Mouse (Mus musculus) frontal cortex, postnatal 36 days (tissue): ENCODE data around the gene Tfap2d.

Source experiments
- DNase-seq, 2 experiments: peaks; one replicate each; pipeline ENCODE4 v3.0.0; 2022; ENCODE audit warnings: low spot score in 2 of 2

Tfap2d gene

DNA sequence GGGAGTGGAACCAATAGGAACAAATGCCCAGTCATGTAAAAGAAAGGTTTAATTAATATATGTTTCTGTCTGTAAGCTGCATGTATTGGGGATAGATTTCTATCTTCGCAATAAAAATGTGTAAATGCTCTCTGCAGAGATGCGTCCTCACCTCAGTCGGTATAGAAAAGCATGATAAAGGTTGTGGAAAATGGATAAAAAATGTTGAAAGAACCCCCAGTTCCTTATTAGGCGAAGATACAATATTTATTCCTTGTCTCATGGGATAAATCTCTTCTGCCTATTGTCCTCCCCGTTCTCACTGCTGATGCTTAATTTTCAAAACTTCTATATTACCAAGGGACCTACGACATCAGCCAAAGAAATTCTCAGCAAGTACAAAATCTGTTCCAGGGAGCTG, at the start of gene Tfap2d:
TSS of gene Tfap2d (plus strand) at position 392 of the 400 bp plus-strand sequence.
- DNase-seq = no peak

DNA sequence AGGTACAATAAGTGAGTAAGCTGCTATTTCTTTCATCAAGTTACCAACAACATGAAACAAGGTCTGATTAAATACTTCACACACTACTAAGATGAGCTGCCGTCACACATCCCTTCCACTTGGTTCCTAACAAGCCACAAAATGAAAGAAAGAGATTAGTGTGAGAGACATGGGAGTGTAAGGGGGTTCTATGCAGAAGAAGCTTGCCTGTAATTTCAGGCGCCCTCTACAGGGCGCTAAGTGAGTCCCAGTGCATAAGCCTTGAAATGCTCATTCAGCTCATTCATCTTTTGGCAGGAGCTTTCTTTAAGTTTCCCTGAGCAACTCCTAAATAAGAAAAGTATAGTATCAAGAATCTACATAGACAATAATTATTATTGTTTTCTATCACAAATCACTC, 46.5 kb upstream of the Tfap2d start:
- no peak for DNase-seq

DNA sequence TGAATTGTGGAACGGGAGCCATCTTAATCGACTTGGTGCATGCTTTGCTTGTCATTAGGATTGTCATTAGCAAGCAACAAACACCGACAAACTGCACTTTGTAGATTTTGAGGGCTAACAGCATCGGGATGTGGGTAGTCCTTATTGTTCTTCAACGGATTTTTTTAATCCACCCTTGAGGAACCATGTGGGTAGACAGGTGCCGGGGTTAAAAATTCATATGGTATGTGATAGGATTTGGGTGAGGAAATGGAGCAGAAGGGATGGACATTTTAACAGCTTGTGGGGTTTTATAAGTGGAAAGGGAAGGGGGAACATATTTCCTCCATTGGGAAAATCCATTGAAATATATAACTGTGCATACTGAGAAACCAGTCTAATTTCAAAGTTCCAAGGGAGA, 46.0 kb upstream of the Tfap2d start:
- no peak for DNase-seq

DNA sequence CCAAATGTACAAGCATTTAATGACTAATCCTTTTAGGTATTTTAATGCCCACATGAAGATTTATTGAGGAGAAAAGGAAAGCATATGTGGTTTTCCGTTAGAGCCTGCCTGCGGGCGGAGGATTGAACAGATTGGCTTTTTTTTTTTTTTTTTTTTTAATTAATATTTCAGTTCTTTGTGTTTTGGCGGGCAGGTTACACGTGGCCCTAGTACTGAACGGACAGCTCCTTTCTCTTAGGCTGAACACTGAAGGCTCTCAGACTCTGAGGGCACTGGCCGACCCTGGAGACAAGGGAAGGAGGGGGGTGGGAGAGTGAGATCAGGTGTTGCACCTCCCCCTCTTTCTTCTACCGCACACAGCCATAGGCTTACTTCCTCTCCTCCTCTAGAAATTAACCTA, 14.7 kb upstream of the Tfap2d start:
- no peak for DNase-seq

DNA sequence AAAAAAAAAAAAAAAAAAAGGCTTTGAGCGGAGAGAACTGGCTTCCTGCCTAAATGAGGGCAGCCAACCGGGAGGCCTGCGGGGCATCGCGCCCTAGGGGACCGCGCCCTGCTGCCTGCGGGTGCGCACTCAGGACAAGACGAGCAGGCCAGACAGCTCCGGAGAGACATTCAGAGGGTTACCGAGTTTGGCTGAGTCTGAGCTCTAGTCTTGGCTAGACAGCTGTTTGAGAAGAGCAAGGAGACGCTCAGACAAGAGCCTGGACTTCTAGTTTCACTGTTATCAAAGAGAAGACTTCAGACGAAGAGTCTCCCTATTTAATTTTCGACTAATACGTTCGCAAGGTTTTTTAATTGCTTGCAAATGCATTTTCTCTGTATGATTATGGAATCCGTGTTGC, 5.9 kb upstream of the Tfap2d start:
- no peak for DNase-seq

DNA sequence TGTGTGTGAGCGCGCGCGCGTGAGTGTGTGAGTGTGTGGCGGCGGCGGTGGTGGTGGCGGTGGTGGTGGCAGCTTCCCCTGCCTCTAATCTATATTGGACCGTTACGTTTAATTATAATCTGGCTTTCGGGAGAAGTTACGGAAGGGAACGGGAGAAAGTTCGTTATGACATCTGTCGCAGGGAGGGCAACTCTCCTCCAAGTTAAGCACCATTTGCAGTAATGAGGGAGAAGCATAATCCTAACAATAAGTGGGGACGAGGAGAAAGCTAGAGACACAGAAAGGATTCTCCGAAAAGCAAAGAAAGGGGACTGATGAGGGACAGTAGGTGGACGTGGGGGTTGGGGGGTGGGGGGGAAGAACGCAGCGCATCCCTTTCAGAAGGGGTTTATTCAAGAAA, 494 bp downstream of the Tfap2d start:
- no peak for DNase-seq

DNA sequence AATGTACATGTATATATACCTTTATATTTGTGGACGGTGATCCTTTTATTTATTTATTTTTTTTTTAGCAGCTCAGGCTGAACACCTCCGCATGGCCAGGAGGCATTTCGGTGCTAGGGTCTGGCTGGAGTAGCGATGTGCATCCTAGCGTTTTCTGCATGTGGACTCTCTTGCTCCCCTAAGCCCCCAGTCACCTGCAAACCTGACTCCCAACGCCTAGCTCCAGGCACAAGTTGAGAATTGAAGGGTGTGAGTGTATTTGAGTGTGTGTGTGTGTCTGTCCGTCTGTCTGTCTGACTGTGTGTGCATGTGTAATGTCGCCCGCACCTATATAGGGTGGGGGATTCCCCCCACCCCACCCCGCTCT, 937 bp downstream of the Tfap2d start:
- no peak for DNase-seq

DNA sequence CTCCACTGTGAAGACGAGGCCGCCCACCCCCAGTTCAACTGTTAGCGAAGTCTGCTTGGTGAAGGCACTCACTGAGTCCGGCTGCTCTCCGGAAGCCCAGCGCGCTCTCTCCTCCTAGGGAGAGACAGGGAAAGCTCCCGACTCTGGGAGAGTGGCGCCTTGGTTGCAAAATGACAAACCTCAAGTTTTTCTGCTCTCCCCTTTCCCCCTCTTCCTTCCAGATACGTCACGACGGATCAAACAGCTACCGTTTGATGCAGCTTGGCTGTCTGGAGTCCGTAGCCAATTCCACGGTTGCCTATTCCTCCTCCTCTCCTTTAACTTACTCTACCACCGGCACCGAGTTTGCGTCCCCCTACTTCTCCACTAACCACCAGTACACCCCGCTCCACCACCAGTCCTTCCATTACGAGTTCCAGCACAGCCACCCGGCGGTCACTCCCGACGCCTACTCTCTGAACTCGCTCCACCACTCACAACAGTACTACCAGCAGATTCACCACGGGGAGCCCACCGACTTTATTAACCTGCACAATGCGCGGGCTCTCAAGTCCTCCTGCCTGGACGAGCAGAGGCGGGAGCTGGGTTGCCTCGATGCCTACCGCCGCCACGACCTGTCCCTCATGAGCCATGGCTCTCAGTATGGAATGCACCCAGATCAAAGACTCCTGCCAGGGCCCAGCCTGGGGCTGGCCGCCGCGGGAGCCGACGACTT, 1.5 kb downstream of the Tfap2d start:
- no peak for DNase-seq

DNA sequence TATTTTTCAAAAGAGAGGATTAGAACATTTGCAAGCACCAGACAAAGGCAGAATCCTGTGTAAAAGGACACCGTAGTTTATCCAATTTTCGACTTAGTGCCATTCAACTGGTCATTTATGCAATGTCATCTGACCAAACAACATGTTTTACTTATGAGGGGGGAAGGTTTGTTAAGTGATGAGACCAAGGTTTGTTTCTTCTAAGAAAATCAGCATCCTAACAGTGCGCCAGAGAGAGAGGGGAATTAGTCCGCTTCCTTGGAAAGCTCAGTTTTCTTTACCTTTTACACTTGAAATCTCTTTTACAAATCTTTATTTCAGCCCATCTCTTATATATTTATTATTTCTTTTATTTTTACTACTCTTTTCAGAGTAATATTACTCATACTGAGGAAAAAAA, 3.6 kb downstream of the Tfap2d start:
- no peak for DNase-seq

DNA sequence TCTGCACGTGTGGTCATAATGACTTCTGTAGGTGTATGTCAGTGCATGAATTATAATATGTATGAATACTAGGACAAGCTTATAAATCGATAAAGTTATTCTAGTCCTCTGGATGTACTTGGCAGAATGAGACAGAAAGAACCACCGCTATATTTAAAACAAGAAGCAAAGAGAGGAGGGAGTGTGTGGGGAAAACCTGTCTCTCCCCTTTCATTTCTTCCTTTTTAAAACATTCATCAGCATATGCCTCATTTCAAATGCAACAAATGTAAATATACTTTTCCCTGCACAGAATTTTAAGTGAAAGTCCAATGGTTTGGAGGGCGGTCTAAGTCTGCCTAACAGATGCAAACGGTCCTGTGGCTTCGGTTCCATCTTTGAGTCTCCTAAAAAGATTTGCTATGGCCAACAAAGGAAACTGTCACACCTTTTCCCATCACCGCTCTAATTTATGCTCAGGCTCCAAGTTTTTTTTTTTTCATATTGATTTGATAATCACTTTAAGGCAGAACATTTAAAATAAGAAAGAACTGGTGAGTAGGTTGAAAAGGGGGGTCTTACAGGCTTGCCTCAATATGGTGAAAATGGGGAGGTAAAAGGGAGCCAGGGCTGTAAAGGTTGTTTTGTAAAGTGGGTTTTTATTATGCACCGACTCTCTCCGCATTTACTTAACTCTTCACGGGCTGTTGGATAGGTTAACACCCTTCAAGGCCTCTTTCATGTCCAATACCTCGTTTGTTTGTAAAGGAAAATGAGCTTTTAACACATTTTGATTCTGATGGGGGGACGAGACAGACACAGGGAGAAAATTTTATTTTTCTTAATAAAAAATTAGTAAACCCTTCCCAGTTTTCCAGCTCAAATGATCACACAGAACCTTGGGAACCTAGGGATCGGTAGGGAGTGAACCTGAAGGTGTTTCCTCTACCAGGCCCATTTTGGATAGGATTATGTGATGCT, 4.3 kb downstream of the Tfap2d start:
- DNase-seq = no peak

DNA sequence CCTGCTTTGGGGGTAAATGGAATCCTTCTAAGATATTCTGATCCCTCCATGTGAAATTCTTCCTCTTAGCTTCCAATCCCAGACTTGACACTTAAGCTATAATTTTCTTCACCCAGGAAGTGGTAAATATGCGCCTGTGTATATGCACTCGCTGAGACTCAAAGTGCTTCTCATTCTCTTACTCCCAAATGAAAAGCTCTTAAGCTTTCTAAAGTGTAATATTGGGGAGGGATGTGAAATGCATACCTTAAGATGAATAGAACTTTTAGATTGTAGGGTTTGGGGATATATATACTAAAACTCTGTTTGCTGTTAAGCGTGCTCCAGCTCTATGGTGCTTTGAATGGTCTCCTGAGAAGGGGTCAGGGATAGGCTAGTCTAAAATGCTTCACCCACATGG, 5.0 kb downstream of the Tfap2d start:
- DNase-seq = no peak

DNA sequence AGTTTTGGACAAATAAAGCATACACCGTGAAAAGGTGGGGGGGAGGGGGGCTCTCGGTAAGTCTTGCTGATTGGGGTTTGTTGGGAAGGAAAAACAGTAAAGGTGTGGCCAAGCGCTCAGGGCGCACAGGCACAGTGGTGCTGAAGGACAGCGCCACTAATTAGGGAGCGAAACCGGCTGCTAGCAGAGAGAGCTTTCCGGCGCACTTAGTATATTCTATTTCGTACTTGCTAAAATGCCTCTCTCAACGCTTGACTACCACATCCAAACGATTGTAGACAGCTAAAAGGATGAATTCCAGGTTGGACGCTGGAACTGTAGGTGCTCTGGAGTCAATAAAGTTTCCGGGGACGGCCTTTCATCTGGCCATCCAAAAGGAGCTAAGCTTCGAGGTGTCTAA, 6.9 kb downstream of the Tfap2d start:
- DNase-seq = no peak

DNA sequence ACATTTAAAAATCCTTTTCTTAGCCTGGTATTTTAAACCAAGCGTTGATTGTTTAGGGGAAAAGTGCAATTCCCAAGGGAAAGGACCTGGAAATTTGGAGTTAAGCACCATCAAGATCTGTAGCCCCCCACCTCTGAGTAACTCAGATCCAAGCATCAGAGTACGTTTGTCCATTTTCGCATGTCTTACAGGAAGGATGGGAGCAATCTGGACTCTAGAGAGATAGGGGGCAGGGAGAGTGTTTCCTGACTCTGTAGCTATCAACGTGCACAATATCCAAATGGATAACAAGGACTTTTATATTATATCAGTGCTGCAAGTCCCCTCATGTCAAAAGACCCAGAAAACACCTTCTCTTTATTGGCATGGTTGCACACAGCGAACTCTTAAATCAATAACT, 7.4 kb downstream of the Tfap2d start:
- DNase-seq = no peak

DNA sequence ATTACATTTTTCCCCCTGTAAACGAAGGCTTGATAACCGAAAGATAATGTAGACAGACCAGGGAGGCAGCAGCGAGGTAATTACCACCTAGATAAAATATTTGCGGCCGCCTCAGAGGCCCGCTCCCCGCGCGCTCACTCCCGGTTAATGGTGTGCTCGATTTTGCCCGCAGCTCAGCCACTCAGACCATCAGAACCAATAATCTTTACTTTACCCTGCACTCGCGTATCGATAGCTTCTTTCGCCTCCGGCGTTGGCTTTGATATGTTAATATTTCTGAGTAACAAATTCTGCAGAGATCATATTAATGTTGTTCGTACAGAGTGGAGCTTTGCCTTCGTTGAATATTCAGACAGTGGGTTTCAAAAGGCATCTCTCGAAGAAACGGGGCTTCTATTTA, 8.2 kb downstream of the Tfap2d start:
- DNase-seq = no peak

DNA sequence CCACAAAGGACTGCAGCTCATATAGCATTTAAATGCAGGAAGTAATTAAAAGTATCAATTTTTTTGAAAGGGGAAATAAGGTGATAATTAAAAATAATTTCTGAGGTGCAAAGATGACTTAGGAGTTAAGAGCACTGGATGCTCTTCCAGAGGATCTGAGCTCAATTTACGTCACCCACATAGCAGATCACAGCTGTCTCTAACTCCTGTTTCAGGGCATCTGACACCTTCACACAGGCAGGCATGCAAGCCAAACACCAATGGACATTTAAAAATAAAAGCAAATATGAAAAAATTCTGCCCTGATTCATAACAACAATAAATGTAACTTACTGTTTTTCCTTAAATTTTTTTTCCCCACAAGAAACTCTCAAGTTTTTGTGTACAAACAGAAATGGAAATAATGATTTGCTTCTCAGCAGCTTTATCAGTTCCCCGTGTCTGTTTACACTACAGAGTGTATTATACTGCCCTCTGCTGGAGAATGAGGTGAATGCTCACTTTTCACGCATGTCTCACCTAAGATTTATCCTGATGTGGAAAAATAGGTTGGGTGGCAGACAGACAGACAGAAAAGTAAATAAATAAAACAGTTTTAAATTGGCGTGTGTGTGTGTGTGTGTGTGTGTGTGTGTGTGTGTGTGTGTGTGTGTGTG, 76.0 kb downstream of the Tfap2d start:
- peak in 1 of 2 experiments; percentile 31 for DNase-seq

DNA sequence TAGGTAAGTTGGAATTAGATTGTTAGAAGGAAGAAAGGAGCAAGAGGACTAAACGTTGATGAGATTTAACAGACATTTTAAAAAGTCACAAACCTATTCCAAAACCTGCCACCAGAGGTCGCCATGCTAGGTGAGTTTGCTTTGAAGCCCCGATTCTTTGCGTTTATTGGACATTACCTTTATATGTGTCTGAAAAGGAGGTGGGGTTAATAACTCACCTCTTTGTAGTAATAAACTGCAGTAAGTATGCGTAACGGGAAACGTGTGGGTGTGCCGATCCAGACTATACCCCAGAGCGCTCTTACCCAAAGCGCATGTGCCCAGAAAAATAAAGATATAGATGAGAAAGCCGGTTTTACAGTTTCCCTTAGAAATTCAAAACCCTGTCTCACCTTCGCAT, 102.8 kb downstream of the Tfap2d start:
- peak in 1 of 2 experiments; percentile 65 for DNase-seq

DNA sequence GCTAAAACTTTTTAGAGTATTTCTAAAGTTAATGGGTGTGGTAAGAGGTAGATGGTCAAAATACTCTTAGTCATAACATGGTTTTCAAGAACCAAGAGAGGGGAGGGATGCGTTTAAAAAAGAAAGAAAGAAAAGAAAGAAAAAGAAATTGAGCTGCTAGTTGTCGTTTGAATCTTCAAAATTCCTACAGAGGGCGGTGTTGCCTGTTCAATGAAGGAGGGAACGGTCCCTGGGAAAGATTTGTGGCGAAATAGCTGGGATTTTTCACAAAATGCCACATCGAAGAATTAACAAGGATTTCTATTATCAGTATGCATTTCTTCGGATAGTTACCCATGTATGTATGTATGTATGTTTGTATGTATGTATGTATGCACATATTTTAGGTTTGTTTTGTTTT, 103.4 kb downstream of the Tfap2d start:
- DNase-seq = no peak

DNA sequence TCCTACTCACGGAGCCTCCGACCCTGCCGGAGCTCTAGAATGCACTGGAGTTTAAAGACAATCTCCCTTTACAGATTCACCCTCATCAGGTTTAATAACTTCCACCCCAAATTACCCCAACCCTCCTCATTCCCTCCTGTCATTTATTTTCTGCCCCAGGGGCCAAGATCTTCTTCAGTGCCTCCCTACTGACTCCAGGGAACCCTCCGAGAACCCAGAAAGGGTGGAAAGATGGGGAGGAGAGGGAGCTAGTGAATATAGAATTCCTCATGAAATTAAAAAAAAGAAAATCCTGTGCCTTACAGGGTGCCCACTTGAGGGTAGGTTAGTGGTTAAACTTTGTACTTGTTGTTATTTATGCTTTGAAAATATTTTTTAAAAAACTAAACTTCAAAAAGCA, 104.8 kb downstream of the Tfap2d start:
- DNase-seq = no peak

DNA sequence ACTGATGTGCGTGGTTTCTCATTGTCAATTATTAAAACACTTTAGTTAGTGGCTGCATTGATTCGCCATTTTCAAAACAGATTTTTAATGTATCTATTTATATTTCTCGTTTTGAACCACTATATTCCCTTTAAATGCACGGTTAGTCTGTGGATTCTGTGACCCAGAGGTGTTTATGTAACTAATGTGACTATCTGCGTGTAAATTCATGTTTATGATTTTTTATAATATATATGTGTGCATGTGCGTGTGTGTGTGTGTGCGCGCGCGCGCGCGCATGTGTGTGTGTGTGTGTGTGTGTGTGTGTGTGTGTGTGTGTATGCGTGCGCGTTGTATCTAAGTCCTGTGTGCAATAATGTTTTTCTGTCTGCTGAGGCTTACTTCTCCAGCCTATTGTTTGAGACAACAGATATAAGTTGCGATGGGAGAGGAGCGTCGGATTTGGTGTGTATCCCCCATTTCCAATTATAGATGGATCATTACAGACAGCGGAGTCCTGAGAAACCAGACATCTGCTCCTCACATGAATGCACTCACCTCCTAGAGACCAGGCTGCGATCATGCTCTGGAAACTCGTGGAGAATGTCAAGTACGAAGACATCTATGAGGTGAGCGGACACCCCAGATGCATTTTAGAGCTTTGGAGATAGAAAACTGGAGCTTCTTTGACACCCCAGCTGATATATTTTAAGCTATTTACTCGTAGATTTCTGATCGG, 106.0 kb downstream of the Tfap2d start, which contains the start of gene Tfap2b:
TSS of gene Tfap2b (plus strand) at position 274 of the 718 bp plus-strand sequence.
- no peak for DNase-seq

DNA sequence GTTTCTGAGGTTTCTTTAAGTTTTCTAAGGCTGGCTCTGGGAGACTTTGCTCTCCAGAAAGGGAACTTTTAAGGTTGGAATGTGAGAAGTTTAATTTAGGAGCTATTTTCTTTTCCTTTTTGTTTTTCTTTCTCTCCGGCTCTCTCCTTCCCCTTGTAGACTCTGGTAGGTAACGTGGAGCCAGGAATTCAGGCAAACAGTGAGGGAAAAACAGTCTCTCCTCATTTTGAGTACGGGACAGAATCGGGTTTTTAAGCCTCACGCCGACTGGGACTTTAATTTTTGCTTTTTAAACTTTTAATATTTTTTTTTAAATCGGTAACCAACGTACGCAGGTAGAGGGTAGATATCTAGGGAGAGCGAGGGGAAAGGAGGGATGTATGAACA, 106.5 kb downstream of the Tfap2d start:
- DNase-seq = no peak

DNA sequence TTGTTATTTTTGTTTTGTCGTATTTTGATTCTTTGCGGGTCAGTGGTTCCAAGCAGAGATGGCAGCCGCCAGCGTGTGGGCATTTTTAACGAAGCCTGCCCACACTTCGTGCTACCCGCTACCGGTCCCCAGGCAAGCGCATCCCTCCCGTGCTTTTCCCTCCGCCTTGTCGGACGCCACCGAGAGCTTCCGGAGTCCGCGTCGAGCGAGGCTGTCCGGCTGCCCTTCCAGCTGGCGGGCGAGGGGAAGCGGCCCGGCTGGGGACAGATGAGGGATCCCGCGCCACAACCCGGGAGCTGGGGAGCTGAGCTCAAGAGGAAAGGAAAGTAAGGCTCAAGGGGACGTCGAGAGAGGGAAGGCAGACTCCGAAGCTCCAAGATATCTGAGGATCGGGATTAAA, 107.0 kb downstream of the Tfap2d start:
- DNase-seq = no peak
